Mouse (Mus musculus): ENCODE results near the gene Aanat. TPM values are rescaled to one million over a fixed set of nuclear protein-coding genes. Genes with fewer than 3 reads are reported as not detected.
"Not testable (repeated sequence)": the region's sequence is repeated elsewhere in the genome, so short reads cannot be mapped to it uniquely, and the experiment has no call there.

Aanat gene
- polyA plus RNA-seq, 1 experiment from 2014 or later = 0.36 TPM

DNA sequence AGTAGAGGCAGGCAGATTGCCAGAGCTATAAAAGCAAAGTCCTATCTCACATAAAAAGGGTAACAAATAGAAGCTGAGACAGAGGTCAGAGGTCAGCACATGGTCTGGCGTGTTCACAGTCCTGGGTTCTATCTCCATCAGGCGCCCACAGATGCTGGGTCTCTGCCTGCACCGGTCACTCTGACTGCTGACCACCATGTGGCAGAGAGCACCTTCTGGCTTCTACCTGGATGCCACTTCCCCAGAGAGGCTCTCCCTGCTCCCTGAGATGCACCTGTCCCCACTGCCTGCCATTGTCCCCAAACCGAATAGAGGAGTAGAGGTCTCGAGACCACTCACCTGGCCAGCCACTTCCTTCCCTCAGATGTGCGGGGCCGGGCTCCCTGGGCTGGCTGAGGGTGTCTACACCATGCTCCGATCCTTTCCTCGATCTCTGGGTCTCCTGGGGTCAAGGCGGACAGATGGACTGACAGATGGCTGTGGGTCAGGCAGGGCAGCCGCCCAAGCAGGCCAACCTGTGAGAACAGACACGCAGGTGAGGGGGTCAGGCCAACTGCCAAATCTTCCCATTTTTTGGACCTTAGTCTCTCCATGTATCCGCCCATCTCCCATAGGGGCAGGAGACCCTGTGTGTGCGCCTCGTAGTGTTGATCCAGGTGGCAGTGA is 23.9 kb downstream of the Aanat start:
- no peaks in the 10 kb centered on the region for H3K27me3 ChIP-seq (replicated peaks; ENCODE audit: control insufficient read depth, insufficient read depth, low read length)
- H3K4me1 ChIP-seq (ENCODE audit: control insufficient read depth, insufficient read depth, low read length) = no peaks in the 10 kb centered on the region
- no peak overlapping the region for H3K9ac ChIP-seq (ENCODE audit: low read length)
- no peak overlapping the region for H3K27ac ChIP-seq (ENCODE audit: low read depth, low read length)
- no peaks in the 10 kb centered on the region for H3K9me3 ChIP-seq (replicated peaks; ENCODE audit: control insufficient read depth, low read length)
- no peak for ATAC-seq
- H3K4me3 ChIP-seq (ENCODE audit: low read depth, low read length) = no peak overlapping the region
- 89% methylated on average over 15 of the region's 15 CpGs for WGBS
- H3K4me2 ChIP-seq (ENCODE audit: low read length) = no peak overlapping the region
- no peak for DNase-seq (ENCODE audit: low spot score)
- H3K36me3 ChIP-seq (ENCODE audit: control insufficient read depth, insufficient read depth, low read length) = no peaks in the 10 kb centered on the region

DNA sequence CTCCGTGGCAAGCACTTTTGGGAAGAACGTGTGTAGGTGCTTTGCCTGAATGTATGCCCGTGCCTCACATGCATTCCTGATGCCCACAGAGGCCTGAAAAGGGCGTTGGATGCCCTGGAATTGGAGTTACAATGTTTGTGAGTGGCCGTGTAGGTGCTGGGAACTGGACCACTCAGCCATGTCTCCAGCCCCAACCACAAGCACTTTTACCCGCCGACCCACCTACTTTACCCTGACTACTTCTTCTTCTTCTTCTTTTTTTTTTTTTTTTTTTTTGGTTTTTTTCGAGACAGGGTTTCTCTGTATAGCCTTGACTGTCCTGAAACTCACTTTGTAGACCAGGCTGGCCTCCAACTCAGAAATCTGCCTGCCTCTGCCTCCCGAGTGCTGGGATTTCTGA is 24.9 kb downstream of the Aanat start:
- not testable (repeated sequence) for H3K4me3 ChIP-seq (ENCODE audit: low read depth, low read length); H3K4me1 ChIP-seq (ENCODE audit: control insufficient read depth, insufficient read depth, low read length); H3K9me3 ChIP-seq (replicated peaks; ENCODE audit: control insufficient read depth, low read length); ATAC-seq; H3K27me3 ChIP-seq (replicated peaks; ENCODE audit: control insufficient read depth, insufficient read depth, low read length); H3K4me2 ChIP-seq (ENCODE audit: low read length); DNase-seq (ENCODE audit: low spot score); H3K9ac ChIP-seq (ENCODE audit: low read length); H3K36me3 ChIP-seq (ENCODE audit: control insufficient read depth, insufficient read depth, low read length); H3K27ac ChIP-seq (ENCODE audit: low read depth, low read length)
- WGBS = 89% methylated on average over 9 of the region's 9 CpGs

DNA sequence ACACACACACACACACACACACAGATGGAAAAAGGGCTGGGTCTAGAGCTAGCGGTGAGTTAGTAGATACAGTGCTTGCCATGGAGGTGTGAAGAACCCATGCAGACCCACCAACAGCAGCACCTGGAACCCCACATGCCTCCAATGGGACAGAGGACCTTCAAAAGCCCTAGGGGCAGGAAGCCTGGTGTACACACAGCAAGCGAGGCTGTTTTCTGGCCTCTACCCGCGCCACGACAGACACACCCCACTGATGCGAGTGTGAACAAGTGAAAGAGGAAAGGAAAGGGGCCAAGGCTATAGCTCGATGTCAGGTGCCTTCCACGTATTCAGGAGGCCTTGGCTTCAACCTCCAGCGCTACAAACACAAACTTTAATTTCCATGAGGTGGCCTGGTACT is 25.7 kb downstream of the Aanat start:
- no peaks in the 10 kb centered on the region for H3K36me3 ChIP-seq (ENCODE audit: control insufficient read depth, insufficient read depth, low read length)
- no peak overlapping the region for H3K4me2 ChIP-seq (ENCODE audit: low read length)
- H3K9me3 ChIP-seq (replicated peaks; ENCODE audit: control insufficient read depth, low read length) = no peaks in the 10 kb centered on the region
- DNase-seq (ENCODE audit: low spot score) (no peak), ATAC-seq (no peak)
- H3K4me1 ChIP-seq (ENCODE audit: control insufficient read depth, insufficient read depth, low read length) = no peaks in the 10 kb centered on the region
- no peak overlapping the region for H3K27ac ChIP-seq (ENCODE audit: low read depth, low read length)
- H3K9ac ChIP-seq (ENCODE audit: low read length) = no peak overlapping the region
- H3K27me3 ChIP-seq (replicated peaks; ENCODE audit: control insufficient read depth, insufficient read depth, low read length) = no peaks in the 10 kb centered on the region
- no peak overlapping the region for H3K4me3 ChIP-seq (ENCODE audit: low read depth, low read length)
- WGBS = 92% methylated on average over 9 of the region's 9 CpGs

DNA sequence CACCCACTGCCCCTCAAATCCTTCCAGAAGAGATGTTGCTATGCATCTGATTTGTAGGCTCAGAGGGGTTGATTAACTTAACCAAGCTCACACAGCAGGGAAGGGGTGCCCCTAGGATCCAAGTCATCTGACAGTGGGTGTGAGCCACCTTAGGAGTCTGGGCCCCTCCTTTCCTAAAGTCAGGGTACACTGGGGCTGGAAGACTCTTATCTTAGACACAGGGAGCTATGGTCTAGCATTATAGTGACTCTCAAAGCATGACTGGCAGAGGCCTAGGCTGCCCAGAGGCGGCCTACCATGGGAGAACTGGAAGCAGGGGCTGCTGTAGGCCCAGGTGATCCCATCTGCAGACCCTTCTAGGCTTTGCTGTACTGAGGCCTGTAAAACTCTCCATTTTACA is 26.3 kb downstream of the Aanat start:
- Histone ChIP-seq H3K27me3 (replicated peaks; ENCODE audit: control insufficient read depth, insufficient read depth, low read length) (no peaks in the 10 kb centered on the region), H3K9ac (ENCODE audit: low read length) (no peak overlapping the region), H3K9me3 (replicated peaks; ENCODE audit: control insufficient read depth, low read length) (no peaks in the 10 kb centered on the region), H3K4me1 (ENCODE audit: control insufficient read depth, insufficient read depth, low read length) (no peaks in the 10 kb centered on the region), H3K4me2 (ENCODE audit: low read length) (no peak overlapping the region), H3K36me3 (ENCODE audit: control insufficient read depth, insufficient read depth, low read length) (no peaks in the 10 kb centered on the region), H3K27ac (ENCODE audit: low read depth, low read length) (no peak overlapping the region), H3K4me3 (ENCODE audit: low read depth, low read length) (no peak overlapping the region)
- no peak for DNase-seq (ENCODE audit: low spot score)
- ATAC-seq = no peak
- 90% methylated on average over 1 of the region's 1 CpGs for WGBS

DNA sequence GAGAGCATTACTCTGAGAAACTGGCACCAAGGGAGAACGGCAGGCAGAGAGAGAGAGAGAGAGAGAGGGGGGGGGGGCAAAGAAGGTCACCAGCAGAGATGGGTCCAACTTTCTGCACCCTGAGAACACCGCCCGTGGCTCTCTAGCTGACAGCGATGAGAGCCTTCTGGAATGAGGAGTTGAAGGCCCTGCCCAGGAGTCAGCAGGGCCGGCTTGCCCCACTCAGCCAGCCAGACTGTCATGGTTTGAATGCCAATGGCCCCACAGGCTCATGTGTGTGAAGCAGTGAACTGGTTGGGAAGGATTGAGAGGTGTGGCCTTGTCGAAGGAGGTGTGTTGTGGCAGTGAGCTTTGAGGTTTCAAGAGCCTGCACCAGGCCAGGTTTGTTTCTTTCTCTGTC is 27.0 kb downstream of the Aanat start:
- no peak overlapping the region for H3K4me2 ChIP-seq (ENCODE audit: low read length)
- ATAC-seq (no peak), DNase-seq (ENCODE audit: low spot score) (no peak)
- H3K36me3 ChIP-seq (ENCODE audit: control insufficient read depth, insufficient read depth, low read length) = no peaks in the 10 kb centered on the region
- H3K27me3 ChIP-seq (replicated peaks; ENCODE audit: control insufficient read depth, insufficient read depth, low read length) = no peaks in the 10 kb centered on the region
- H3K4me1 ChIP-seq (ENCODE audit: control insufficient read depth, insufficient read depth, low read length) = no peaks in the 10 kb centered on the region
- H3K9me3 ChIP-seq (replicated peaks; ENCODE audit: control insufficient read depth, low read length) = no peaks in the 10 kb centered on the region
- no peak overlapping the region for H3K9ac ChIP-seq (ENCODE audit: low read length)
- no peak overlapping the region for H3K27ac ChIP-seq (ENCODE audit: low read depth, low read length)
- WGBS = 93% methylated on average over 6 of the region's 6 CpGs
- no peak overlapping the region for H3K4me3 ChIP-seq (ENCODE audit: low read depth, low read length)

DNA sequence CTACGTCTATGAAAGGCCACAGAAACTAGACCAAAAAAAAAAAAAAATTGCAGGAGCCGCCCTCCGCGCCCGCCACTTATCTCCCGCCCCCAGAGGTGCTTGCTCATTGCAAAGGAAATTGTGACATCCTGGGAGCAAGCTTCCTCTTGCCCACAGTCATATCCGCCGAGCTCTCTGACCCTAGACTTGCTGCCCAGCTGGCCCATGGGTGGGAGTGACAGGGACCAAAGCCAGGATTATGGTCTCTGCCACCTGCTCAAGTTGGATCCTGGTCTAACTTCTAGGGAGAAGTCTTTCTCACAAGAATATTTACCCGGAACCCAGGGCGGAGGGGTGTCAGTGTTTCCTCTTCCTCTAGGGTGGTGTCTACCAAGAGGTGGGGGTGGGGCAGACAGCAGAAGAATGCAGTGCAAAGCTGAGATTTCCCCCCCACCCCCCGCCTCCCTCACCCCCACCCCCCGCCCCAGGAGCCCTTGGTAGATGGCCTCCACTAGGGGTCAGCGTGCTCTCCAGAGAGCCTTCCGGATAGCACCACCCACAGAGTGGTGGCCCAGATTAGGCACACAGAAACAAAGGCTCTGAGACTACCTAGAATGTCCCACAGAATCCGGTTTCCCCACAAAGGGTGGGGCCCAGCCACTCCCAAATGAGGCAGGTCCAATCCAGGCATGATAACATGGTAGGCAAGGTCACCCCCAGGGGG is 29.7 kb downstream of the Aanat start:
- no peak for DNase-seq (ENCODE audit: low spot score)
- no peak overlapping the region for H3K4me3 ChIP-seq (ENCODE audit: low read depth, low read length)
- no peak overlapping the region for H3K27ac ChIP-seq (ENCODE audit: low read depth, low read length)
- H3K9me3 ChIP-seq (replicated peaks; ENCODE audit: control insufficient read depth, low read length) = no peaks in the 10 kb centered on the region
- WGBS = 54% methylated on average over 15 of the region's 15 CpGs
- no peaks in the 10 kb centered on the region for H3K4me1 ChIP-seq (ENCODE audit: control insufficient read depth, insufficient read depth, low read length)
- no peak overlapping the region for H3K4me2 ChIP-seq (ENCODE audit: low read length)
- H3K36me3 ChIP-seq (ENCODE audit: control insufficient read depth, insufficient read depth, low read length) = no peaks in the 10 kb centered on the region
- no peaks in the 10 kb centered on the region for H3K27me3 ChIP-seq (replicated peaks; ENCODE audit: control insufficient read depth, insufficient read depth, low read length)
- ATAC-seq = no peak
- H3K9ac ChIP-seq (ENCODE audit: low read length) = no peak overlapping the region

DNA sequence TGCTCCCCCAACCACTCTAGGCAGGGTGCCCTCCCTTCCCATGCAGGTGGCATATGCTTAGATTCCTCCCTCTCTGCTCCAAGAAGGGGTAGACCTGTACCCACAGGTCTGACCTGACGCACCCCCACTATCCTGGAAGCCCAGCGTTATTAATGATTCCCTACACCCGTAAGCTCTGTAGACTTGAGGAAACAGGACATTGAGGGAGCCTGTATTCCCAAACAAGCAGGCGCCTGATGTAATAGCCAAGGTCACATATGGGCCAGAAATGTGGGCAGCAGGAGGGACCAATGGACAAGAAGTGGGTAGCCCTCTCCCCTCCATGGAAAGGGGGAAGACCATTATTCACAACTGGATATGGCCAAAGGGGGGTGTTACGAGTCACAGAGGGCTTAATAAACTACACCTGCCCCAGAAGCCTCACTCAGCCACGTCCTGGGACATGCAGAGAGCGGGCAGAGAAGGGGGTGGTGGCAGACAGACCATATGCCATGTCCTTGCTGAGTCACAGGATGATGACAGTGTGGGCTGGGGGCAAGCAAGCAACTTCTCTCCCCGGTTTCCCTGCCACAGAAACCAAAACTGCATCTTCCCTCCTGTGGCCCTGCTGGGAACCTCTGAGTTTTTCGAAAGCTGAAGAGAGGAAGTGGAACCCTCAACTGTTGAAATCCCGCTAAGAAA is 30.3 kb downstream of the Aanat start:
- Histone ChIP-seq H3K27me3 (replicated peaks; ENCODE audit: control insufficient read depth, insufficient read depth, low read length) (no peaks in the 10 kb centered on the region), H3K4me2 (ENCODE audit: low read length) (no peak overlapping the region), H3K9ac (ENCODE audit: low read length) (no peak overlapping the region), H3K4me3 (ENCODE audit: low read depth, low read length) (no peak overlapping the region), H3K27ac (ENCODE audit: low read depth, low read length) (no peak overlapping the region), H3K36me3 (ENCODE audit: control insufficient read depth, insufficient read depth, low read length) (no peaks in the 10 kb centered on the region), H3K9me3 (replicated peaks; ENCODE audit: control insufficient read depth, low read length) (no peaks in the 10 kb centered on the region), H3K4me1 (ENCODE audit: control insufficient read depth, insufficient read depth, low read length) (no peaks in the 10 kb centered on the region)
- no peak for DNase-seq (ENCODE audit: low spot score)
- 77% methylated on average over 10 of the region's 10 CpGs for WGBS
- no peak for ATAC-seq

DNA sequence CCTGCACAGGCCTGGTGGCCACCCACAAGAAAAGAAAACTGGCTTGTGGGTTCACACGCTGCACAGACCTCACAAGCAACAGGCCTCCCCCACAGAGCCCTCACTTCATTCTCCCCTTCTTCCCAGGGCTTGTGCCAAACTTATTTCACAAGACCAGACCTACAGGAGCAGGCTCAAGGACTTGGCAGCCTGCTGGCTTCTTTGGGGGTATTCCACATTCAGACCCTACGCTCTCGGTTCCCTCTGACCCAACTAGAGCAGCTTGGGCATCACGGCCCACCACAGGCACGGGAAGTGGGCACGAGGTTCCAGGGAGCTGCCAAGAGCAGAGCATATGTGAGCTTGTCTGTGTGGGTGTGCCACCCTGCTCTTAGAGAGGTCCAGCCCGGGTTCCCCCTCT is 31.4 kb downstream of the Aanat start:
- no peak overlapping the region for H3K27ac ChIP-seq (ENCODE audit: low read depth, low read length)
- 0 out of 2 replicates have a peak, but pooled peaks cover 3% of the 10 kb centered on the region for H3K27me3 ChIP-seq (replicated peaks; ENCODE audit: control insufficient read depth, insufficient read depth, low read length)
- no peak overlapping the region for H3K4me2 ChIP-seq (ENCODE audit: low read length)
- ATAC-seq (no peak), DNase-seq (ENCODE audit: low spot score) (no peak)
- 86% methylated on average over 7 of the region's 7 CpGs for WGBS
- H3K9me3 ChIP-seq (replicated peaks; ENCODE audit: control insufficient read depth, low read length) = no peaks in the 10 kb centered on the region
- no peak overlapping the region for H3K4me3 ChIP-seq (ENCODE audit: low read depth, low read length)
- no peaks in the 10 kb centered on the region for H3K4me1 ChIP-seq (ENCODE audit: control insufficient read depth, insufficient read depth, low read length)
- no peak overlapping the region for H3K9ac ChIP-seq (ENCODE audit: low read length)
- H3K36me3 ChIP-seq (ENCODE audit: control insufficient read depth, insufficient read depth, low read length) = no peaks in the 10 kb centered on the region

DNA sequence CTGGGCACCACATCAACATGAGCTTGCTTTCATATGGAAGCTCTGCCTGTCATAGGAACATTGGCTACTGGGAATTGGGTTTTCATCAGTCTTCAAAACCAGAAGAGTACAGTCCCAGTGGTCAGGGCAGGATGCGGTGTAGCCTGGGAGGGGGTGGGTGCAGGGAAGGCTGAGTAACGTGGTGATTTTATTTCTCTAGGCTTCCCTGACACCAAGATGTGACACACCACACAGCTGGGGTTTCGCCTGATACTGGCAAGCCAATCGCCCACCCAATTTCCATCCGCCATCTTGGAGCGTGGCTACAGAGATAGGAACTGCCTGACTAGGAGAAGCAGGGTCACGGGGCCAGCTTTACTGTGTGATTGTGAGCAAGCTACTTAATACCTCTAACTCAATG is 32.4 kb downstream of the Aanat start:
- H3K27me3 ChIP-seq (replicated peaks; ENCODE audit: control insufficient read depth, insufficient read depth, low read length) = peaks cover 8% of the 10 kb centered on the region; the same call in 1 of the 2 replicates
- H3K27ac ChIP-seq (ENCODE audit: low read depth, low read length) = no peak overlapping the region
- H3K9ac ChIP-seq (ENCODE audit: low read length) = no peak overlapping the region
- 92% methylated on average over 7 of the region's 7 CpGs for WGBS
- H3K9me3 ChIP-seq (replicated peaks; ENCODE audit: control insufficient read depth, low read length) = no peaks in the 10 kb centered on the region
- ATAC-seq (no peak), DNase-seq (ENCODE audit: low spot score) (no peak)
- no peak overlapping the region for H3K4me3 ChIP-seq (ENCODE audit: low read depth, low read length)
- H3K4me2 ChIP-seq (ENCODE audit: low read length) = no peak overlapping the region
- H3K4me1 ChIP-seq (ENCODE audit: control insufficient read depth, insufficient read depth, low read length) = no peaks in the 10 kb centered on the region
- no peaks in the 10 kb centered on the region for H3K36me3 ChIP-seq (ENCODE audit: control insufficient read depth, insufficient read depth, low read length)
